In genomic region chr13:89892140-89892539, GRCm38 (mm10) we compare ENCODE assay signal across 20 mouse cellular contexts.
"Had no signal": no experiment of that assay in that cellular context is flagged by ENCODE, and none has a peak within 500 bp of the region (broad histone marks: within the 10 kb centered on the region; RNA-seq: fewer than 3 reads in every experiment).

No protein-coding gene starts in this region.

- H3K27ac ChIP-seq: lung, embryonic 15.5 days; midbrain, embryonic 10.5 days; midbrain, embryonic 12.5 days; neural tube, embryonic 13.5 days; neural tube, embryonic 15.5 days had no signal

- H3K9me3 ChIP-seq: lung, embryonic 15.5 days; midbrain, embryonic 10.5 days; midbrain, embryonic 12.5 days; neural tube, embryonic 13.5 days; neural tube, embryonic 15.5 days had no signal

- H3K4me1 ChIP-seq: lung, embryonic 15.5 days; neural tube, embryonic 13.5 days; neural tube, embryonic 15.5 days had no signal

- H3K36me3 ChIP-seq: lung, embryonic 15.5 days; midbrain, embryonic 10.5 days; midbrain, embryonic 12.5 days; neural tube, embryonic 13.5 days; neural tube, embryonic 15.5 days had no signal

- DNase-seq: liver, postnatal 0 days; lung, adult 2 months; lung, postnatal 4 days; midbrain, embryonic 14.5 days; retina, postnatal 1 day; right cerebral cortex, adult 18-20 months; right cerebral cortex, postnatal 25 days; right cerebral cortex, postnatal 4 days; spleen, adult 18-20 months; thymus, adult 18-20 months; thymus, postnatal 14 days; thymus, postnatal 36 days had no signal

- H3K4me3 ChIP-seq: lung, embryonic 15.5 days; midbrain, embryonic 10.5 days; midbrain, embryonic 12.5 days; myocyte; neural tube, embryonic 13.5 days; neural tube, embryonic 15.5 days had no signal

- H3K9ac ChIP-seq: liver, postnatal 0 days; lung, embryonic 15.5 days; midbrain, embryonic 12.5 days; neural tube, embryonic 13.5 days; neural tube, embryonic 15.5 days had no signal

- H3K4me2 ChIP-seq: lung, embryonic 15.5 days; midbrain, embryonic 12.5 days; neural tube, embryonic 13.5 days; neural tube, embryonic 15.5 days had no signal

- H3K27me3 ChIP-seq: lung, embryonic 15.5 days; midbrain, embryonic 12.5 days; neural tube, embryonic 13.5 days; neural tube, embryonic 15.5 days had no signal

- ATAC-seq: liver, postnatal 0 days; lung, postnatal 0 days; midbrain, embryonic 16.5 days had no signal
